8 mouse cellular contexts compared by ENCODE assay signal in genomic region chr11:69837952-69838713, GRCm38 (mm10). TPM values are rescaled to one million over a fixed set of nuclear protein-coding genes. Genes with fewer than 3 reads are reported as not detected.
DNase-seq lines count a peak whose midpoint lies in the region; ATAC-seq lines count a peak whose summit lies in the region.

Gene Tmem256 (plus strand): TSS chr11:69838514.

- H3K9ac ChIP-seq in kidney, embryonic 15.5 days, result peak within 1 kb of the TSS; percentile 77

- no peaks in the 10 kb centered on the region for H3K9me3 ChIP-seq in heart, embryonic 10.5 days
- no peaks in the 10 kb centered on the region for H3K9me3 ChIP-seq in kidney, embryonic 15.5 days (replicated peaks)

- peaks cover 39% of the 10 kb centered on the region for H3K27me3 ChIP-seq in heart, embryonic 10.5 days (ENCODE audit: insufficient read depth, poor library complexity, severe bottlenecking)
- peaks cover 18% of the 10 kb centered on the region for H3K27me3 ChIP-seq in kidney, embryonic 15.5 days

- H3K4me3 ChIP-seq in heart, embryonic 10.5 days, result peak within 1 kb of the TSS; percentile 69
- H3K4me3 ChIP-seq in kidney, embryonic 15.5 days (replicated peaks), result peak within 1 kb of the TSS; percentile 74

- DNase-seq in B cell, adult 2 months, result peak; percentile 91 to 94
- DNase-seq in brain, adult 2 months (ENCODE audit: low read depth, low spot score), result peak; percentile 99
- DNase-seq in heart, embryonic 10.5 days (ENCODE audit: low spot score), result peak; percentile 99
- DNase-seq in liver, result peak; percentile 95
- DNase-seq in spleen, postnatal 4 days (ENCODE audit: low spot score in 2 of 2), result peak; percentile 93 to 94

- WGBS in heart, embryonic 10.5 days, result under 1% methylated on average over 34 of the region's 34 CpGs
- under 1% methylated on average over 34 of the region's 34 CpGs for WGBS in kidney, embryonic 15.5 days

- peaks cover 7% of the 10 kb centered on the region for H3K36me3 ChIP-seq in heart, embryonic 10.5 days
- 0 out of 2 replicates have a peak, but pooled peaks cover 9% of the 10 kb centered on the region for H3K36me3 ChIP-seq in kidney, embryonic 15.5 days

- peak within 1 kb of the TSS; percentile 97 for H3K4me2 ChIP-seq in kidney, embryonic 15.5 days

- peak within 1 kb of the TSS; percentile 93 for H3K27ac ChIP-seq in heart, embryonic 10.5 days
- peak within 1 kb of the TSS; percentile 90 for H3K27ac ChIP-seq in kidney, embryonic 15.5 days

- peak; percentile 86 for ATAC-seq in erythroblast, adult 5-6 weeks (replicated peaks; ENCODE audit: low FRiP score, poor library complexity, severe bottlenecking)
- peak; percentile 93 for ATAC-seq in kidney, embryonic 15.5 days (replicated peaks; ENCODE audit: low FRiP score)
- peak; percentile 90 for ATAC-seq in monocyte, adult 5-6 weeks (replicated peaks; ENCODE audit: insufficient number of reproducible peaks, low FRiP score, low TSS enrichment, poor library complexity, severe bottlenecking)

- peaks cover 56% of the 10 kb centered on the region for H3K4me1 ChIP-seq in heart, embryonic 10.5 days
- peaks cover 48% of the 10 kb centered on the region for H3K4me1 ChIP-seq in kidney, embryonic 15.5 days

RNA-seq across cellular contexts. Expression of gene Tmem256, which starts in this region (rescaled TPM):
- total RNA-seq in erythroblast, adult 5-6 weeks (2015; ENCODE audit: low replicate concordance), result 142 and 218 TPM in 2 replicates
- 57.1 and 181 TPM in 2 replicates for total RNA-seq in erythroblast, adult 5-6 weeks (2017; ENCODE audit: low replicate concordance)
- polyA plus RNA-seq in heart, embryonic 10.5 days (2016; fragmentation: Nextera tagmentation; extraction: Ambion mirVana), result 294 and 327 TPM in 2 replicates
- polyA plus RNA-seq in kidney, embryonic 15.5 days (2015; fragmentation: Nextera tagmentation; extraction: Ambion mirVana), result 409 and 443 TPM in 2 replicates
- 35.3 to 85.7 TPM (median 75.7 TPM) in 3 replicates for total RNA-seq in monocyte, adult 5-6 weeks (2017)

Comparison
In these comparisons a context has a peak if more than half of its experiments do, and no peak if none do; other contexts are left out.
1. Peak in every context shown above with its lines: DNase-seq, ATAC-seq, H3K4me3 ChIP-seq and H3K27ac ChIP-seq.